Mouse (Mus musculus) kidney, adult 11 months (tissue): ENCODE data around the gene Ogdh.
A peak's percentile ranks its signal among the peaks of the same experiment; 100 is the strongest.
"Not testable (repeated sequence)": the region's sequence is repeated elsewhere in the genome, so short reads cannot be mapped to it uniquely, and the experiment has no call there.

Source experiments
- DNase-seq: peaks from one replicate; pipeline ENCODE4 v3.0.0; 2022

Ogdh gene

GRCm38 (mm10) chr11:6367986-6368385 is 76.6 kb downstream of the Ogdh start:
- DNase-seq, result not testable (repeated sequence)

GRCm38 (mm10) chr11:6371376-6372155 is 80.1 kb downstream of the Ogdh start:
- DNase-seq, result no peak

- DNase-seq, result no peak
These were observed 81.4 kb downstream of the Ogdh start for GRCm38 (mm10) chr11:6372784-6373183.

GRCm38 (mm10) chr11:6380916-6381315 is 89.5 kb downstream of the Ogdh start:
- DNase-seq, result no peak

- no peak for DNase-seq
These were observed 96.8 kb downstream of the Ogdh start for GRCm38 (mm10) chr11:6388126-6388725.

- peak; percentile 95 for DNase-seq
These were observed 97.4 kb downstream of the Ogdh start, which contains the start of gene Zmiz2 for GRCm38 (mm10) chr11:6388726-6389413. Gene Zmiz2 (plus strand): TSS chr11:6389074.

- no peak for DNase-seq
These were observed 98.1 kb downstream of the Ogdh start for GRCm38 (mm10) chr11:6389483-6389921.

- no peak for DNase-seq
These were observed 99.1 kb downstream of the Ogdh start for GRCm38 (mm10) chr11:6390376-6391053.

- DNase-seq, result no peak
These were observed 100.3 kb downstream of the Ogdh start for GRCm38 (mm10) chr11:6391516-6392276.

GRCm38 (mm10) chr11:6392857-6393256 is 101.4 kb downstream of the Ogdh start:
- no peak for DNase-seq

GRCm38 (mm10) chr11:6393866-6394265 is 102.4 kb downstream of the Ogdh start:
- DNase-seq, result no peak

GRCm38 (mm10) chr11:6395565-6395964 is 104.1 kb downstream of the Ogdh start:
- DNase-seq, result peak; percentile 40

- no peak for DNase-seq
These were observed 106.7 kb downstream of the Ogdh start for GRCm38 (mm10) chr11:6398141-6398540.

GRCm38 (mm10) chr11:6402515-6403510 is 111.4 kb downstream of the Ogdh start:
- peak; percentile 57 for DNase-seq

GRCm38 (mm10) chr11:6403830-6404405 is 112.5 kb downstream of the Ogdh start:
- no peak for DNase-seq

GRCm38 (mm10) chr11:6404699-6405566 is 113.5 kb downstream of the Ogdh start:
- no peak for DNase-seq

GRCm38 (mm10) chr11:6405591-6406081 is 114.2 kb downstream of the Ogdh start:
- DNase-seq, result no peak
